Mouse (Mus musculus): ENCODE results near the gene Slc44a3. TPM values are rescaled to one million over a fixed set of nuclear protein-coding genes. Genes with fewer than 3 reads are reported as not detected.

Slc44a3 gene
- polyA plus RNA-seq, 1 experiment from 2014 or later: 1.2 TPM

- Histone ChIP-seq H3K4me1 (no peaks in the 10 kb centered on the region), H3K4me3 (no peak overlapping the region), H3K4me2 (no peak overlapping the region), H3K27ac (no peak overlapping the region), H3K9me3 (no peaks in the 10 kb centered on the region), H3K27me3 (replicated peaks) (no peaks in the 10 kb centered on the region), H3K36me3 (replicated peaks) (peaks cover 11% of the 10 kb centered on the region), H3K9ac (no peak overlapping the region)
- ATAC-seq (replicated peaks): no peak
- 91% methylated on average over 3 of the region's 3 CpGs for WGBS
These were observed 69.4 kb downstream of the Slc44a3 start for GRCm38 (mm10) chr3:121462782-121463181.

GRCm38 (mm10) chr3:121461477-121461876 lies 70.7 kb downstream of the Slc44a3 start:
- H3K36me3 ChIP-seq (replicated peaks): peaks cover 21% of the 10 kb centered on the region
- no peaks in the 10 kb centered on the region for H3K27me3 ChIP-seq (replicated peaks)
- ATAC-seq (replicated peaks): no peak
- no peak overlapping the region for H3K4me2 ChIP-seq
- H3K27ac ChIP-seq: no peak overlapping the region
- 93% methylated on average over 13 of the region's 13 CpGs for WGBS
- H3K9ac ChIP-seq: no peak overlapping the region
- no peaks in the 10 kb centered on the region for H3K9me3 ChIP-seq
- H3K4me3 ChIP-seq: no peak overlapping the region
- H3K4me1 ChIP-seq: no peaks in the 10 kb centered on the region

- H3K36me3 ChIP-seq (replicated peaks): peaks cover 27% of the 10 kb centered on the region
- no peak overlapping the region for H3K4me3 ChIP-seq
- H3K4me2 ChIP-seq: no peak overlapping the region
- no peak overlapping the region for H3K9ac ChIP-seq
- no peaks in the 10 kb centered on the region for H3K27me3 ChIP-seq (replicated peaks)
- WGBS: 87% methylated on average over 16 of the region's 16 CpGs
- no peak for ATAC-seq (replicated peaks)
- H3K9me3 ChIP-seq: no peaks in the 10 kb centered on the region
- H3K4me1 ChIP-seq: no peaks in the 10 kb centered on the region
- no peak overlapping the region for H3K27ac ChIP-seq
These were observed 71.6 kb downstream of the Slc44a3 start for GRCm38 (mm10) chr3:121460473-121461193.

GRCm38 (mm10) chr3:121458545-121459492 lies 73.4 kb downstream of the Slc44a3 start:
- Histone ChIP-seq H3K9ac (no peak overlapping the region), H3K27me3 (replicated peaks) (no peaks in the 10 kb centered on the region), H3K9me3 (no peaks in the 10 kb centered on the region), H3K27ac (no peak overlapping the region), H3K4me1 (no peaks in the 10 kb centered on the region), H3K4me2 (no peak overlapping the region), H3K36me3 (replicated peaks) (peaks cover 39% of the 10 kb centered on the region), H3K4me3 (no peak overlapping the region)
- 85% methylated on average over 14 of the region's 14 CpGs for WGBS
- no peak for ATAC-seq (replicated peaks)

- H3K27ac ChIP-seq: no peak overlapping the region
- H3K4me2 ChIP-seq: no peak overlapping the region
- 78% methylated on average over 10 of the region's 10 CpGs for WGBS
- H3K36me3 ChIP-seq (replicated peaks): peaks cover 28% of the 10 kb centered on the region
- H3K4me1 ChIP-seq: peaks cover 17% of the 10 kb centered on the region
- H3K9ac ChIP-seq: no peak overlapping the region
- no peak overlapping the region for H3K4me3 ChIP-seq
- no peak for ATAC-seq (replicated peaks)
- no peaks in the 10 kb centered on the region for H3K9me3 ChIP-seq
- H3K27me3 ChIP-seq (replicated peaks): no peaks in the 10 kb centered on the region
These were observed 80.8 kb downstream of the Slc44a3 start for GRCm38 (mm10) chr3:121451404-121451803.

- Histone ChIP-seq H3K9ac (no peak overlapping the region), H3K4me3 (no peak overlapping the region), H3K27me3 (replicated peaks) (no peaks in the 10 kb centered on the region), H3K4me1 (peaks cover 20% of the 10 kb centered on the region), H3K9me3 (no peaks in the 10 kb centered on the region), H3K27ac (no peak overlapping the region), H3K4me2 (no peak overlapping the region), H3K36me3 (replicated peaks) (peaks cover 12% of the 10 kb centered on the region)
- WGBS: 80% methylated on average over 8 of the region's 8 CpGs
- no peak for ATAC-seq (replicated peaks)
These were observed 82.7 kb downstream of the Slc44a3 start for GRCm38 (mm10) chr3:121449527-121449926.

- peaks cover 10% of the 10 kb centered on the region; the same call in 1 of the 2 replicates for H3K36me3 ChIP-seq (replicated peaks)
- no peaks in the 10 kb centered on the region for H3K27me3 ChIP-seq (replicated peaks)
- no peak overlapping the region for H3K4me2 ChIP-seq
- no peak overlapping the region for H3K9ac ChIP-seq
- H3K27ac ChIP-seq: no peak overlapping the region
- peaks cover 22% of the 10 kb centered on the region for H3K4me1 ChIP-seq
- H3K4me3 ChIP-seq: no peak overlapping the region
- no peak for ATAC-seq (replicated peaks)
- no peaks in the 10 kb centered on the region for H3K9me3 ChIP-seq
- WGBS: 51% methylated on average over 8 of the region's 8 CpGs
These were observed 83.6 kb downstream of the Slc44a3 start for GRCm38 (mm10) chr3:121448606-121449005.

- Histone ChIP-seq H3K4me3 (no peak overlapping the region), H3K9me3 (no peaks in the 10 kb centered on the region), H3K4me2 (no peak overlapping the region), H3K27me3 (replicated peaks) (no peaks in the 10 kb centered on the region), H3K27ac (no peak overlapping the region; the same call in 1 of the 2 replicates), H3K36me3 (replicated peaks) (peaks cover 10% of the 10 kb centered on the region; the same call in 1 of the 2 replicates), H3K4me1 (peaks cover 24% of the 10 kb centered on the region), H3K9ac (no peak overlapping the region)
- ATAC-seq (replicated peaks): no peak
- 18% methylated on average over 11 of the region's 11 CpGs for WGBS
These were observed 84.2 kb downstream of the Slc44a3 start for GRCm38 (mm10) chr3:121448029-121448468.

- no peak overlapping the region for H3K4me2 ChIP-seq
- H3K27ac ChIP-seq: no peak overlapping the region
- peaks cover 3% of the 10 kb centered on the region; the same call in 1 of the 2 replicates for H3K36me3 ChIP-seq (replicated peaks)
- no peak overlapping the region for H3K4me3 ChIP-seq
- no peaks in the 10 kb centered on the region for H3K9me3 ChIP-seq
- 71% methylated on average over 8 of the region's 8 CpGs for WGBS
- H3K27me3 ChIP-seq (replicated peaks): no peaks in the 10 kb centered on the region
- ATAC-seq (replicated peaks): no peak
- no peak overlapping the region for H3K9ac ChIP-seq
- peaks cover 24% of the 10 kb centered on the region for H3K4me1 ChIP-seq
These were observed 85.8 kb downstream of the Slc44a3 start for GRCm38 (mm10) chr3:121446454-121446853.

GRCm38 (mm10) chr3:121444414-121444813 lies 87.8 kb downstream of the Slc44a3 start:
- Histone ChIP-seq H3K9me3 (no peaks in the 10 kb centered on the region), H3K4me1 (peaks cover 20% of the 10 kb centered on the region), H3K9ac (no peak overlapping the region), H3K27me3 (replicated peaks) (no peaks in the 10 kb centered on the region), H3K4me3 (no peak overlapping the region), H3K27ac (no peak overlapping the region), H3K36me3 (replicated peaks) (no peaks in the 10 kb centered on the region), H3K4me2 (no peak overlapping the region)
- no peak for ATAC-seq (replicated peaks)
- 95% methylated on average over 6 of the region's 6 CpGs for WGBS

- H3K9ac ChIP-seq: no peak overlapping the region
- WGBS: 83% methylated on average over 4 of the region's 4 CpGs
- peaks cover 20% of the 10 kb centered on the region for H3K4me1 ChIP-seq
- no peak overlapping the region for H3K27ac ChIP-seq
- no peaks in the 10 kb centered on the region for H3K36me3 ChIP-seq (replicated peaks)
- no peak for ATAC-seq (replicated peaks)
- H3K4me3 ChIP-seq: no peak overlapping the region
- H3K4me2 ChIP-seq: no peak overlapping the region
- H3K27me3 ChIP-seq (replicated peaks): no peaks in the 10 kb centered on the region
- H3K9me3 ChIP-seq: no peaks in the 10 kb centered on the region
These were observed 88.3 kb downstream of the Slc44a3 start for GRCm38 (mm10) chr3:121443861-121444271.

GRCm38 (mm10) chr3:121442288-121442687 lies 89.9 kb downstream of the Slc44a3 start:
- peaks cover 7% of the 10 kb centered on the region; the same call in 1 of the 2 replicates for H3K4me1 ChIP-seq
- no peaks in the 10 kb centered on the region for H3K9me3 ChIP-seq
- no peaks in the 10 kb centered on the region for H3K27me3 ChIP-seq (replicated peaks)
- H3K4me2 ChIP-seq: no peak overlapping the region
- no peak overlapping the region for H3K4me3 ChIP-seq
- 91% methylated on average over 5 of the region's 5 CpGs for WGBS
- H3K9ac ChIP-seq: no peak overlapping the region
- H3K36me3 ChIP-seq (replicated peaks): no peaks in the 10 kb centered on the region
- H3K27ac ChIP-seq: no peak overlapping the region
- no peak for ATAC-seq (replicated peaks)
